8 mouse cellular contexts compared by ENCODE assay signal in the genomic region with DNA sequence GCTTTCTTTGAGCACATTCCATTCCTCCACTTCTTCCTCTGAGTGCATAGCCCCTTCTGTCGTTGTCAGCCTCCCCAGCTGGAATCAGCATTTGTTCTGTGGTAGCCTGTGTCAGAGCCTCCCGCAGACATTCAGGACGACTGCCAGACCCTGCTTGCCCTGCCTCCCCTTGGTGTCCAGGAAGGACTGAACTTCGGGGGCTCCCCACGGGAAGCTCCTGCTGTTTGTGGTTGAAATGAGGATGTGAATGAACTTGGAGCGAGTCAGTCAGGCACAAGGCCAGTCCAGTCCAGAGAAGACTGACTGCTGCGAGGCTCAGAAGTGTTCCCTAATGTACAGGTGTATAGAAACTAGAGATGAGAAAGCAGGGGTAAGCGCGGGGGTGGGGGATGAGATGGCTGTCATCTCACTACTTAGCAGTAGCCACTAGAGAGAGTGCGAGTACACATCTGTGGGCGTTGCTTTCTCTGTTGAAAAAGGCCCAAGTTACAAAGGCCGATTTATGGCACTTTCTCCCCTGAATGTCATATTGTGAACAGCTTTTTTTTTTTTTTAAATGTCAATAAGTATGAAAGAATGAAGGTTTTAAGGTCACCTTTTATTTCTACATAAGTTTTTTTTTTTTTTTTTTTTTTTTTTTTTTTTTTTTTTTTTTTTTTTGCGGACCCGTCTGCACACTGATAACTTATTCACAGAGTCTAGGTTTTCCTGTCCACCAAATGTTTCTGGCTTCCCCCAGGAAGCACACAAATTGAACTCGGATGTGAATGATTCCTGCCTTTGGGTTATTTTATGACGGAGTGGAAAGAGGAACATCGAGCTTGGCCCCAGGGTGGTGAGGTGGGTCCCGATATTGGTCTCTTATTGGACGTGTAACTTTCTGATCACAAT. TPM values are rescaled to one million over a fixed set of nuclear protein-coding genes. Genes with fewer than 3 reads are reported as not detected.
DNase-seq lines count a peak whose midpoint lies in the region; ATAC-seq lines count a peak whose summit lies in the region.

No protein-coding gene starts in this region.

- H3K4me2 ChIP-seq in hindbrain, embryonic 15.5 days: peak overlapping the region; percentile 23; the same call in 1 of the 2 replicates

- peaks cover 12% of the 10 kb centered on the region; the same call in 1 of the 2 replicates for H3K4me1 ChIP-seq in hindbrain, embryonic 15.5 days (replicated peaks)

- H3K9ac ChIP-seq in hindbrain, embryonic 15.5 days: no peak overlapping the region

- peak overlapping the region; percentile 14; the same call in 1 of the 2 replicates for H3K27ac ChIP-seq in hindbrain, embryonic 15.5 days (replicated peaks)

- 35% methylated on average over 19 of the region's 19 CpGs for WGBS in hindbrain, embryonic 15.5 days

- no peak for ATAC-seq in cerebellum, adult (ENCODE audit: insufficient number of reproducible peaks, low FRiP score, low TSS enrichment)
- ATAC-seq in hindbrain, embryonic 15.5 days (ENCODE audit: low FRiP score, low read depth): peak; percentile 46; the same call in 1 of the 2 replicates
- peak; percentile 30 for ATAC-seq in megakaryocyte, adult 5-6 weeks (ENCODE audit: poor library complexity, severe bottlenecking)

- no peaks in the 10 kb centered on the region for H3K27me3 ChIP-seq in hindbrain, embryonic 15.5 days

- H3K9me3 ChIP-seq in hindbrain, embryonic 15.5 days: no peaks in the 10 kb centered on the region

- H3K4me3 ChIP-seq in hindbrain, embryonic 15.5 days: no peak overlapping the region

- 0 out of 2 replicates have a peak, but pooled peaks cover 3% of the 10 kb centered on the region for H3K36me3 ChIP-seq in hindbrain, embryonic 15.5 days

- peak; percentile 42 to 53 for DNase-seq in cerebellum, postnatal 14 days
- DNase-seq in 3134 (ENCODE audit: extremely low read depth, insufficient read length, low spot score): peak; percentile 3
- peak; percentile 11 for DNase-seq in embryo, embryonic 9.5 days (ENCODE audit: extremely low spot score)
- DNase-seq in T-cell, adult 2 months (ENCODE audit: low spot score): no peak
- DNase-seq in right cerebral cortex, postnatal 25 days: no peak

RNA-seq across cellular contexts. Expression of gene Fam174b, which starts 31.5 kb away (rescaled TPM):
- 40.2 and 40.6 TPM in 2 replicates for polyA plus RNA-seq in hindbrain, embryonic 15.5 days (2015; fragmentation: Nextera tagmentation; extraction: Ambion mirVana)
- 1.4 and 1.9 TPM in 2 replicates for total RNA-seq in megakaryocyte, adult 5-6 weeks (2015)
- total RNA-seq in megakaryocyte, adult 5-6 weeks (2017): 2.9 and 8.1 TPM in 2 replicates

Comparison
In these comparisons a context has a peak if more than half of its experiments do, and no peak if none do; other contexts are left out.
1. DNase-seq: peak in cerebellum, postnatal 14 days (2 of 2), 3134 (single experiment) and embryo, embryonic 9.5 days (single experiment); none in T-cell, adult 2 months (single experiment) and right cerebral cortex, postnatal 25 days (single experiment).